Mouse (Mus musculus): ENCODE results near the gene Pheta2. TPM values are rescaled to one million over a fixed set of nuclear protein-coding genes. Genes with fewer than 3 reads are reported as not detected.

The Pheta2 gene
- total RNA-seq (2021) = under 1 TPM; 0.87 to 0.96 TPM
- long read RNA-seq, experiment 1 = 0 reads
- long read RNA-seq, experiment 2, partial matches to known transcripts = 0 of 1 reads
- long read RNA-seq, experiment 2, other reads (novel, unspliced or antisense) = 0 of 1 reads

DNA sequence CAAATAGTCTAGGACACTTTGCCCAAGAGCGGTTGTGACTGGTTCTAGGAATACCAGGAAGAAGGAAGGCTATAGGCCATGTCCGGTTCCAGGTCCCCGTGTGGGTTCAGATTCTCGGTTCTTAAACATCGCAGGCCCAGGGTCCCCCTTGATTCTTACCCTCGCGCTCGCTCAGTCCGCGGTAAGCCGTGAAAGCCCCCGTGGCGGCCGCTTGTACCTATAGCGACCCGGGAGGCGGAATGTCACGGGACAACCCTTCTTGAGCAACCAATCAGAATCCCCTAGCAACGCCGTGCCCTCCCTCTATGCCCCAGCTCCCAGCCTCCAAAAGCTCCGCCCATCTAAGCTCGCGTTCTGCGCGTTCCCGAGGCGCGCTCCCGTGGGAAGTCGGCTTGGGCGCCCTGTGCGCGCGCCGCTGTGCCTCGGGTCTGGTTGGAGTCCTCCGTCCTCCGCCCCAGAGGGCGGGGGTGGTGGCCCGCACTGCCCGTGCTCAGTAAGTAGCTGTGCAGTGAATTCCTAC, at the start of gene Pheta2, which contains the start of the genes Naga and Smdt1:
TSS of gene Pheta2 (plus strand) at position 350 of the 520 bp plus-strand sequence.
TSS of gene Naga (minus strand) at position 333 of the 520 bp plus-strand sequence.
TSS of gene Smdt1 (plus strand) at position 367 of the 520 bp plus-strand sequence.
- peak; percentile 96 for DNase-seq

DNA sequence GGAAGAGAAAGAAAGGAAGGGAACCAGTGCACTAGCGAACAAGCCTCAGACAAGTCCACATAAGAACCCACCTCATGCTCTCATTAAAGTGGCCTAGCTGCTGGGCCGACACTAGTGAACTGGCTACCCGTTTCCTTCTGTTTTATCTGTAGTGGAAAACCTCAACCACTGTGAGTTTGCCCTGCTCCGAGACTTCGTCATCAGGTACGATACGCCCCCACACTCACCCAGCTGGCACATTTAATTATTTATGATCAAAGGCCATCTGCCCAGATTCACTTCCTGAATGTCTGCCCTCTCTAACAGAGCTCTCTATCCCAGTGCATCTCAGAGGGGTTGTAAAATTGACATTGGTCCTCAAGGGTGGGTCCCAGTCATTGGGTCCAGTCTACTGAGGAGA, 48.5 kb upstream of the Pheta2 start:
- DNase-seq = no peak

DNA sequence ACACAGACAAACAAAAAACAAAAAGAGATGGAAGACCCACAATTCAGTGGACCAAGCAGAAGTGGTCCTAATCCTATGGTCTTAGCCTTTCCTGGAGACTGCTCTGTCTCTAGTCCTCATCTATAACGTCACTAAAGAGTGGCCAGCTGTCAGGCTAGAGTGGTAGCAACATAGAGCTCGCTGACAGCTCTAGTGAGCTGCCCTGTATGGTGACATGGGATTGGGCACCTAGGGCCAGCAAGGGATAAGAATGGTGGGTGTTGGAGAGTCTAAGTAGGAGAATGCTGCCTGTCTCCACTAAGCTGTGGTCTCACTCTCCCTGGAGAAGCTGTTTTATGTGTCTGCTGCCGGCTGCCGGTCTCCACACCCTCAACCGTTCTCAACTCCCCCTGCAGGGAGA, 45.9 kb upstream of the Pheta2 start:
- no peak for DNase-seq

DNA sequence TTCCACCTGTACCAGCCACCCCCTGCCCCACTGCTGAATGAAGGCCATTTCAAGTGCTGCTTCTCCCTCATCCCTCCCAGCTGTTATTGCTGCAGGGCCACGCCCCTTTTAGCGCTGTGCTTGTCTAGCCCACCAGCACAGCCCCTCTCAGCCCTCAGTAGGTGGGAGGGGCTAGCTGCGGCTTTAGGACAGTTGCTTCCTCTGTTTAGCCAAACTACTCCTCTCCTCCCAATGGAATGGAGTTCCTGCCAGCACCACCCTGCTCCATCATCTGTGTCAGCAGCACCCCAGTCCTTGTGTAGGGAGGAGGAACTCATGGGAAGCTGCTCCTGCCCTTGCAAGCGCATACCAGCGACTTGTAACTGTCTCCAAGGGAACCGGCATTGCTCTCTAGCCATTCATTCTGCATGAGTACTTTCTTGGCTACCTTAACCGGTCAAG, 45.5 kb upstream of the Pheta2 start:
- no peak for DNase-seq

DNA sequence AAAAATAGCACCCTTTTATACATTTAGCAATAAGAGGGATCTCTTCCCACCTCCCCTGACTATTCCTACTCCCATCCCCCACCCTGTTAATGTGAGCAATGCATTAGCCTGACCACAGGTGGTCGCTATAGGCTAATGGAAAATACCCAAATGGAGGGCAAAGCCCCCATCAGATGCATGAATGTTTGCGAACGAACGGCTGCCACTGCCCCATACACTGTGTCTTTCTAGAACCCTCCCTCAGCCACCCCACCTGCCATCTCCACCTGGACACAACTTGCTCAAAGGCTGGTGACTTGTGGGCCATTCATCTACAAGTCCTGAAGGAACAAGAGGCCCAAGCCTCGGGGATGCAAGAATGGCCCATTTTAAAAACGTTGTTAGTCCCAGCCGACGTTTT, 44.7 kb upstream of the Pheta2 start:
- no peak for DNase-seq

DNA sequence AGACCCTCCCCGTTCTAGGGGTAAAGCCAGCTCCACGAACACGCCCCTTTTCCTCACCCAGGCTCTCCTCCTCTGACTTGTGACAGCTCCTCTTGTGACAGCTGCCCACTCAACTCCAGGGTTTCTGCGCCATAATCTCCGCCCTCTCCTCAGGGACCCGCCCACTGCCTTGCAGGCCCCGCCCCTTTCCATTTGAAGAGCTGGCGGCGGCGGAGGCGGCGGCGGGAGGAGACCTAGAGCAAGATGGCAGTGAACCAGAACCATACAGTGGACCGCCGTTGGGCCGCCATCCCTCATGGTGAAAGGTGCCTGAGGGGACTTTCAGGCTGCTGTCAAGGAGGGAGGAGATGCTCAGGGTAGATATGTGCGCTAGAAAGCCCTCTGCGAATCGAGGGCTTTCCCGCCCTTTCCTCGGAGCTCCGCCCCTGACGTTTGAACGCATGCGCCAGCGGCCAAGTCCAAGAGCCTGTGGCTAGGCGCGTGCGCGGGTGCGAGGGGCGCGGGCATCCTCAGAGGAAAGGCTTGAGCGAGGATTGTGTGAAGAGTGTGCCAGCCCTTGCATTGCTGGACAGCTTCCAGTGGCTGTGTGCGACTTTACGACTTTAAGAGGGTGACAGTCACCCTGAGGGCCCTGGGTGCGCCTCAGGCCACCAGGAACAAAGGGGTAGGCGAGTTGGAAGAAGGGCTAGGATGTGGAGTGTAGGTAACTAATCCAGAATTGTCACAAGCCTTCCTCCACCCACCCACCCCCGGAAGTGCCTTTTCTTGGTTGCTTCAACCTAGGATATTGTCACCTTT, 39.8 kb upstream of the Pheta2 start, which contains the start of gene Wbp2nl:
TSS of gene Wbp2nl (plus strand) at position 191 of the 798 bp plus-strand sequence.
- DNase-seq = no peak

DNA sequence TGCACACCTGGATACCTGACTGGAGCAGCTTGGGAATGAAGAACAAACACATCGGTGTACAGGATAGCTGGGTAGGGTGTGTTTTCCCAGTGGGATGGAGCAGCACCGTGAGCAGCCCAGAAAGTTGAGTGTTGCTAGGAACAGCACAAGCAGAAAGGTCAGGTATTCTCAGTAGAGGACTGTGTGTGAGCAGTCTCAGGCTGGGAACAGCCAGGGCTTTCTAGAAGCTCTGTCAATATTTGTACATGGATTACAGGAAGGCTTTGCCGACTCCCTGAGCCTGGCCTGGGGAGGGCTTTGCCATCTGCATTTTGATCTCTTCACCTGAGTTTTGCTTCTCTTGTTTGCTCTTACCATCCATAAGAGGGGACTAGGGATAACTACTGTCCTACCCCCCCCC, 31.6 kb upstream of the Pheta2 start:
- no peak for DNase-seq

DNA sequence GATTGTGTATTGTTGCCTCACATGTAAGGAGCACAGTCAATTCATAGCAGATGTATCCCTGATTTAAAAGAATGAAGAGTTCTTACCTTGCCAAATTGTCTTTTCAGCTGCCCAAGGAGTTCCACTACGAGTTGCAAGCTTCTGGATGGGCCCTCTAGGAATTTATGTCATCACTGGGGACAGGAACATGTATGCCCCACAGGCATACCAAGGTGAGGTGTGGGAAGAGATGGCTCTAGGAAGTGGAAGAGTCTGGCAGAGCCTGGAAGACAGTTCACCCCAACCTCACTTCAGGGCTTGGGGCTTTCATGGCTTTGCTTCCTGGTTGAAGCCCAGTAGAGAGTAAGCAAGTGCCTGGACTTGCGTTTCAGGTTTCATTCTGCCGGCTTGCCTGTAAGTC, 30.3 kb upstream of the Pheta2 start:
- no peak for DNase-seq

DNA sequence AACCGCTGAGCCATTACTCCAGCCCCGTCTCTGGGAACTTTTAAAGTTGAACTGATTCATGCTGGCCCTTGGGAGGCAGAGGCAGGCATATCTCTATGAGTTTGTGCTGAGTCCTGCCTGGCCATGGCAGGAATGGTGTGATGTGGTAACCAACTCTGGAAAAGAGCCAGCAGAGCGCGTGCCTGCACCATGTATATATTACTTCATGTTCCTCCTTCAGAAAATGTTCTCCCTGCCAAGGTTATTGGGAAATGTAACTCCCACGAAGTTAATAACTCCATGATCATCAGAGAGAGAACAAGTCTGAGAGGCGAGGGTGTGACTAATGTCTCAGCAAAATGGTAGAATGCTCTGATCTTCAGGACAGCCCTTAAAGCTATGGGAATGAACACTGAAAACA, 20.9 kb upstream of the Pheta2 start:
- no peak for DNase-seq

DNA sequence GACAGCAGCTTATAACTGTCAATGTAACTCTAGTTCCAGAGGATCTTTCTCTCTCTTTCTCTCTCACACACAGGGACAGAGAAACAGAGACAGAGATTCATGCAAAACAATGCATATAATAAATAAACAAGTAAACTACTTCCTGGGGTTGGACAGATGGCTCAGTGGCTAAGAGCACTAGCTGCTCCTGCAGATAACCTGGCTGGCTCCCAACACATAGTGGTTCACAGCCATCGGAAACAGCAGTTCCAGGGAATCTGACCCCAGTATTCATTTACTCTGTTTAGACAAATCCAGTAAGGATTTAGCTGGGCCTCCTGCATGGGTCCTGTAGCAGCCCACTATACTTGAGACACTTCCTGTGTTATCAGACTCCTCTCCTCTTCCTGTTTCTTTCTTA, 19.1 kb upstream of the Pheta2 start:
- DNase-seq = no peak

DNA sequence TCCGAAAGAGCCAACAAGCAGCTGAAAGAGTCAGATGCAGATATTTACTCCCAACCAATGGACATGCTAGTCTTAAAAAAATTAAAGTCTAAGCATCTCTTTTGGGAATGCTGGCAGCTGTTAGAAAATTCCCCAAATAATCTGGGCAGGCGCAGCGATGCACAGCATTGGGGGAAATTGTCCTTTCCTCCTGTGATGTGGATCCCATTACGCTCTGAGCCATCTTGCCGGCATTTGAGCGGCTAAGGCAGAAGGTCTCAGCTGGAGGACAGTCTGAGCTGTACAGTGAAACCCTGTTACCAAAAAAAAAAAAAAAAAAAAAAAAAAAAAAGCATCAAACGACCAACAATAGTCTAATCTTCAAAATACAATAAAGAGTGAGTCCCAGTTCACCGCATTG, 16.5 kb upstream of the Pheta2 start:
- DNase-seq = no peak

DNA sequence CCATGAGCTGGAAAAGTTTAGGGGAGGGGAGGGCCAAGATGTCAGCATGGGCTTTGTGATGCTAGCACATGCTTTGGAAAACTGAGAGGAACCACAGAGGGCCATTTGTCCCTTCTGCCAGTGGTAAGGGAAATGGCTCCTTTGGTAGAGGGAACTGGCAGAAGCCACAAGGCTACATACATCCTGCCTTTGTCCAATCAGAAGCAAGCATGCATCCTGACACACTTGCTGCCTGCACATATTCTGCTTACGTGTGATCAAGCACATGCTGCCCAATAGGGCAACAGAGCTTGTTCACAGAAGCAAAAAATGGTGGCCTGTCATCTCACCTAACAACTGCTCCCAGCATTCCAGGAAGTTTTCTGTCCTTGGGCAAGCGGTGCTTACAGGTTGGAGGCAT, 13.4 kb upstream of the Pheta2 start:
- no peak for DNase-seq

DNA sequence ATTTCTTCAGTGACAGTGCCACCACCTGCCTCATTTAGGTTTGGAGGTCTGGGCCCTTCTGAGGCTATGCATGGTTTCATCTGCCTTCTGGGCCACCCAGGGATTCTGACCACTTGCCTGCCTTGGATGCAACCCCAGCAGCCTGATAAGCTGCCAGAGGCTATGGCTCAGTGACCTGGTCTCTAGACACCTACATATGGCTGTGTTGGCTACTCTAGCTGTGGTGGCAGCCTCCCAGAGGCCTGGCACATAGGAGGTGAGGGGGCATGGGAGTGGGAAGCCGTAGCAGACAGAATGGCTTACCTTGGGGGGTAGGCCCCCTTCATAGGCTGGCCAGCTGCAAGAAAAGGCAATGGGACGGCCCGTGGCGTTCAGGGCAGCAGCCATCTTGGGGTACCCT, 3.5 kb upstream of the Pheta2 start:
- no peak for DNase-seq

DNA sequence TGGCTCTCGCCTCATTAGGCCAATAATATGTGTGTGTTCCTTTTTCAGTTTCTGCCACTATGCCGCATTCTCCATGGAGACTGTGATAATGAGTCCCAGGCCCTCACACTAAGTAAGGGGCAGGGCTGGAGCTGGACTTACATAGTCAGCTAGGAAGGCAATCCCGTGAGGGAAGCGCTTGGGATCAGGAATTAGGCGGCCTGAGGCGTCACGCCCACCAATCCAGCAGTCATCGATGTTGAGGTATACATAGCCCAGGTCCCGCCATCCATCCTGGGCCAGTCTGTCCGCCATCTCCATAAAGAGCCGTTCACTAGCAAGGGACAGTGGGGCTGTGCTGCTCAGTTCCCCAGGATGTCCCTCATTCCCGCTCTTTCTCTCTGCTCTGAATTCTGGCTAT, 2.1 kb upstream of the Pheta2 start:
- no peak for DNase-seq

DNA sequence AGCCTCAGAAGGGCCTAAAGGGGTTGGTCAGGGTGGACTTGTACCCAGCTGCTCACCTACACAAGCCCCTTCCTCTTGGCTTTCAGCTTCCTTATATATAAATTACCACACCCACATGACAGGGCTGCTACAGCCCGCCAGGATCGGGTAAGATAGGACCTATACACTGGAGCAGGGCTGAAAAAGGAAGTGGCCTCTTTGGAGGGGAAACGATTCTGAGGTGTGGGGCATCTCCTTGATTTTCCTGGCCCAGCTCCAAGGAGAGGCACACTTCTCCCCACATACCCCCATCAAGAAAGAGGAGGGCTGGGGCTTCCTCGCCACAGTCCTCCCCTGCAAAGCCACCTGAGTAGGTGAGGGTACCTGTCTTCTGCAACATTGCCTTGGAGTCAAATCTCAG, 867 bp upstream of the Pheta2 start:
- DNase-seq = no peak

DNA sequence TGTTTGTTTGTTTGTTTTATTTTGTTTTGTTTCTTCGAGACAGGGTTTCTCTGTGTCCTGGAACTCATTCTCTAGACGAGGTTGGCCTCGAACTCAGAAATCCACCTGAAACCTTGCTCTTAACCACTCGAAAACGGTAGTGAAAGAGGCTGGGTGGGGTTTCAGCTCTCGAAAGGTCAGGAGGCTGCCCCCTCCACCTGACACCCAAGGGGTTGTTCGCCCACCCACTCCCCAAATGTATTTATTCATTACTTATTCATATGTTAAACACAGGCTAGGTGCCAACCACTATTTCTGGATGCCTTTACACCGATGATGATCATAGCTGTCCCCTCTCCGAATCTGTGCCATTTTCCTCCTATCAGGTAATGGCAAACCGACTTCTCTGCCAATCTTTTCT, 408 bp downstream of the Pheta2 start:
- DNase-seq = no peak

DNA sequence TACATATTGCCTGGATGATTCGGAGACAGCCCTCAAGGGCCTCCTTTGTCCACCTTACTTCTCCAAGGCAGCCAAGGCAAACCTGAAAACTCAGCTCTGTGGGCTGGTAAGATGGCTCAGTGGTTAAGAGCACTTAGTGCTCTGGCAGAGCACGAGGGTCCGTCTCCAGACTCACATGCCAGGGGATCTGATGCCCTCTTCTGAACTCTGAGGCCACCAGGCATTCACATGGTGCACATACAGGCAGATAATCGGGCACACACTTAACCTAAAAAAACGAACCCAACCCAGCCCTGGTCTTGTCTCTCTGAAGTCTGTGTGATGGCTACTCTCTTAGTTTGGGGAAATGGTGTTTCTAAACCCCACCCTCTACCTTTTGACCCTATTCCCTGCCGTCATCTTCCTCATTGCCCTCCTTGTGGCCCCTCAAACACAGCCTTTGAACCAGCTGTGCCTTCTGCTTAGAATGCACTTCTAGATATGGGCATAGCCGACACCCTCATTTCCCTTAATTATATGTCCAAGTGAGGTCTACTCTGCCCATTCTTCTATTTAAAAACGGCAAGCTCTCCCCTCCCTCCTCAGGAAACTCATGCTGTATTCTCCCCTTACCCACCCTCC, 1.0 kb downstream of the Pheta2 start:
- no peak for DNase-seq

DNA sequence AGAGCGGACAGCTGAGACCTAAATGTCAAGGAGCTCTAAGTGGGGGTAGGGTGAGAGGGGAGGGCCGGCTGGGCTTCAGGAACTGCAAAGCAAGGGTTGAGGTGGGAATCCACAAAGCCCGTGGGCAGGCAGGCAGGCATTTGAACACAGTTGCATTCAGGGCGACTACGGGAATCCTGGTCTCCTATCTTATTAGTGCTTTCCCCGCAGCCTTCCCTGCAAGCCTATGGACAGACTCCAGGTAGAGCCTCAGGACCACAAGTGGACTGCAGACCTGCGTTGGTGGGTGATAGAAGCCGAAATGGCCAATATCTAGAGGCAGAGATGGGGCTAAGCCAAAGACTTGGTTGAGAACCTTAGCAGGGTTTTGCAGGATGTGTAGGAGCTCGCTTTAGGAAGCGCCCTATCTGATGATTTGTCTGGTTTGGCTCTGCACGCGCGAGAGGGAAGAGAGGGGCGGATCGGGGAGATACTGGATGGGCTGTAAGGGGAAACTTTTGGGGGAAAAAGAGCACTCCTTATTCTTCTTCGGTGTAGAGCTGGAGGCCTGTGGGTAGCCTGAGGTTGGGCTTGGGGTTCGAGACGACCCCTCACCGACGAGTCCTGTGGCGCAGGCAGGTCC, 1.8 kb downstream of the Pheta2 start:
- no peak for DNase-seq

DNA sequence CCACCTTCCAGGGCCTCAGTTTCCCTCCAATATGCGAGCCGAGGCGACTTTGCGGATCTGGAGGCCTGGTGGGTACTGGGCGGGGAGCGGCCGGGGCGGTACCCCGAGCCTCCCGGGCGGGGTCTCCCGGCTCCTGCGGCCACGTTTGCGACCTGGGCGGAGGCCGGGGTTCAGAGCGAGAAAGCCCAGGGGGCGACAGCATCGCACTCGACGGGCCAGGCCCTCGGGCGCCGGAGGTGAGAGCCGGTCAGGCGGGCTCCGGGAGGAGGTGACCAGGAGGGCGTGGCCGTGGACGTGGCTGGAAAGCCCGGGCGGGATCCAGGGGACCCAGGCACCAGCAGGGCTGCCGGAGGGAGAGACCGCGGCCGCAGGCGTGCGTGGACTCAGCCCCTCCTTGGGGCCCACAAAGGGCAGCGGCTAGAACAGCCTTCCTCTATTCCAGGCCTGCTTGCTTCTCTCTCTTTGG, 2.3 kb downstream of the Pheta2 start:
- peak; percentile 71 for DNase-seq

DNA sequence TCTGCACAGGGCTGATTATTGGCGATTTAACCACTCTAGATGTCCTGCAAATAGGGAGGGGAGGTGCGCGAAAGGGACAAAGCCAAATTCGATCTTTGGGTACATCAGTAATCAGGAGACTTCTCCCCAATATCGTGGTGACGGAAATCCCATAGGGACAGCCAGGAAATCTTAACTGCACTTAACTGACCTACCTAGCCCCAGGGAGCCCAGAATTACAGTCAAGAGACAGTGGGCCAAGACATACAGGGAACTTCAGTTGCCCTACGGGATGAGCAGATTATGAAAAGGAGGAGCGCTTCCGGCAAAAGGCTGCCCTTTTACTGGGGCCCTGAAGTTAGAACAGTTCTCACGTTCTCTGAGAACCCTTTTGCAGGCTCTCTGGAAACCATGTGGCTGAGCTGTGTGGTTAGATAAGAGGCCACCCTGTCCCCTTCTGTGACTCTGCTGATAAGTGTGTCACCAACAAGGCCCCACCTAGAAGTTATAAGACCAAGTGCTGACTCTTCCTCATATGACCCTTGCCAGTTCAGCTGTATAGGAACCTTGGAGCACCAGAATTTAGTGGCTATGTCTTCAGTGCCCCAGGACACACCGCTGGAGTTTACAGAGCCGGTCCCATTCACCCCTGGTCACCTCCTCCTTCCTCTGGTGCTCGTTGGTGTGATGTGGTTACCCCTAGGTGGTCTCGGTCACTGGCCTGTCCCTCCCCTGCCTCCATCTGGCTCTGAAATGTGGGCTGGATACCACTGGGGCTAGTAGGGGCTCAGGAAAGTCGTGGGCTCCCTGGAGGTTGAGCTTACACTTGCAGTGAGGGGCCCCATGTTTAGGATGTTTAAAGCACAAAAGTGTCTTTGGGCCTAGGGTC, 3.2 kb downstream of the Pheta2 start:
- DNase-seq = no peak

DNA sequence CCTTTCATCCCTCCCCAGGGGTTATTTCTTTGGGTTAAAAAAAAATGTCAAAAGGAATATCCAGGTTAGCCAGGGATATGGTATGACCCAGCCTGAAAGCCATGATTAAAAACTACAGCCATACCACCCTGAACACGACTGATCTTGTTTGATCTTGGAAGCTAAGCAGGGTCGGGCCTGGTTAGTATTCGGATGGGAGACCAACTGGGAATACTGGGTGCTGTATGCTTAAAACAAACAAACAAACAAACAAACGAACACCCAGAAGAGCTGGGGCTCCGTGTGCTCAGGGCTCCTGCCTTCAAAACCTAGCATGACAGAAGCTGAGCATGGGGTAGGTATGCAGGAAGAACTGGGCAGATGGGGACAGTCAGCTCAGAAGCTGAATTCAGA, 3.8 kb downstream of the Pheta2 start:
- DNase-seq = no peak

Data from gastrocnemius, postnatal 25 days (tissue).